Mouse (Mus musculus) embryo, embryonic 11 days (tissue): ENCODE measurements around the gene Mrtfb.

Source experiments
- DNase-seq: peaks from one replicate; pipeline ENCODE4 v3.0.0-alpha.2; 2015

The Mrtfb gene

DNA sequence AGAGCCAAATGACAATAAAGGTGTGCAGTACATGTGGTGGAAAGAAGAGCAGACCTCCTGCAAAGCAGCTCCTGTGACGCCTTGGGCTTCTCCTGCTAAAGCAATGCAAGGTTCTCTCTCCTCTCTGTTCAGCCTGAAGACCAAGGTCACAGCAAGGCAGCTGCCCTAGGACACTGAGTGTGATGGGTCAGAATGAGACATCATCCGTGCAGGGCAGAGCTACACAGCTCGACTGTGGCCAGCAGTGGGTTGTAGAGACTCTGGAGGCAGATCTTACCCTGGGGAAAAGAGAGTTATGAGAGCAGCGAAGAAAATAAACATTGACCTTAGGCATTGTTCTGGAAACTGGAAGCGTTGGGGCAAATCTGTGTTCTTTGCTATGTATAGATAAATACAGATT is 98.2 kb downstream of the Mrtfb start:
- no peak for DNase-seq

DNA sequence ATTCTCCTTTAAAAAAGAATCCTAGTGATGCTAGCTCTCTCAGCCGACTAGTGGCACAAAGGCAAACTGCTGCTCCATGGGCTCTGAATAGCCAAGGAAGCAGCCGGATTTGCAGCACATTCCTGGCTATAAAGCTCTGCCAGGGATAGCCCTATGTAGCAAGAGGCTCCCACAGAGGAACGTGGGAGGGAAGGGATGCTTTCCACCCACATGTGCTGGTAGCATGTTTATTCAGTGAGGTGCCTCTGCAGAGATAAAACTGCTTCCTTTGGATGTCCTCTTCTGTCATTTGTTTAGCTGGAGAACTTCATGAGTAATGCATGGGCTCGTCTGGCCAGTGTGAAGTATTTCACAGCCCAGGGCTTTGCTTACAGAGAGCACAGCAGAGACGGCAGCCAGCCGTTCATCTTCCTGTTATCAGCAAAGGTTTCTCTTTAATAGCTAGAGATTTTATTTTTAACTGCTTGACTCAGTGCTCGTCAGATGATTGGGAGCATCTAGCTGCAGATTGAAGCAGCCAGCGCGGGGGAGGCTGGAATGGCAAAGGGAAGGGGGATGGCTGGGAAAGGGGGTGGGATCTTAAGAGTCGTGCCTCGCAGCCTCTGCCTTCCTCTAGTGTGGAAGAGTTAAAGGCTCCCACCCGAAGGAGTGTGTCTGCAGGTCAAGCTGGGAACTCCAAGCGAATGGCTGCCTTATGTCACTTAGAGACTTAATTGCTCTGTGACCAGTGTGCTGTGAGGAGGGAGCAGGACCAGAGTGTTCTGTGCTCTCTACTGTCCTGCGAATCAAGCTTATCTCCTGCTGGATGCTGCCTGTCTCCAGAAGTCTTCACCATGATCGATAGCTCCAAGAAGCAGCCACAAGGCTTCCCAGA is 101.8 kb downstream of the Mrtfb start:
- DNase-seq: peak; percentile 78

- no peak for DNase-seq
Measured at GRCm38 (mm10) chr16:13358741-13359140, 102.5 kb downstream of the Mrtfb start.

- no peak for DNase-seq
Measured at GRCm38 (mm10) chr16:13359405-13359858, 103.2 kb downstream of the Mrtfb start.

GRCm38 (mm10) chr16:13360208-13360607 is 103.9 kb downstream of the Mrtfb start:
- no peak for DNase-seq

DNA sequence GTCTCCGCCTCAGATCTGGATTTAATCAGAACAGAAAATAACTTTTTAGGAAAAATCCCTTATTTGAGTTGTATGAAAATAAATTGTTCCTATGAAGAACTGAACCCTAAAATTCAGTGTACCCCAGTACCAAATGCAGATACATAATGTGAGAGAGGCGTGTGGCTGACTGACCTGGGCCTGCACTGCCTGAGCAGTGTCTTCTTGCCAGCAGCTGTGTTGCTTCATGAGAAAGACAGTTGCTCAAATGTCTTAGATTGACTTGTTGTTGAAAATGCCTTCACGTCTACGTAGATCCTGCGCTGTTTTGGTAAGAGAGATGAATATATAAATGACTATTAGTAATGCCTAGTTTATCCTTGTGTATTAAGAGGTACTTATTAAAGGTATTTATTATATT is 104.6 kb downstream of the Mrtfb start:
- DNase-seq: no peak

GRCm38 (mm10) chr16:13363141-13363540 is 106.9 kb downstream of the Mrtfb start:
- no peak for DNase-seq

- no peak for DNase-seq
Measured at GRCm38 (mm10) chr16:13364145-13364544, 107.9 kb downstream of the Mrtfb start.

GRCm38 (mm10) chr16:13366256-13366655 is 110.0 kb downstream of the Mrtfb start:
- no peak for DNase-seq

DNA sequence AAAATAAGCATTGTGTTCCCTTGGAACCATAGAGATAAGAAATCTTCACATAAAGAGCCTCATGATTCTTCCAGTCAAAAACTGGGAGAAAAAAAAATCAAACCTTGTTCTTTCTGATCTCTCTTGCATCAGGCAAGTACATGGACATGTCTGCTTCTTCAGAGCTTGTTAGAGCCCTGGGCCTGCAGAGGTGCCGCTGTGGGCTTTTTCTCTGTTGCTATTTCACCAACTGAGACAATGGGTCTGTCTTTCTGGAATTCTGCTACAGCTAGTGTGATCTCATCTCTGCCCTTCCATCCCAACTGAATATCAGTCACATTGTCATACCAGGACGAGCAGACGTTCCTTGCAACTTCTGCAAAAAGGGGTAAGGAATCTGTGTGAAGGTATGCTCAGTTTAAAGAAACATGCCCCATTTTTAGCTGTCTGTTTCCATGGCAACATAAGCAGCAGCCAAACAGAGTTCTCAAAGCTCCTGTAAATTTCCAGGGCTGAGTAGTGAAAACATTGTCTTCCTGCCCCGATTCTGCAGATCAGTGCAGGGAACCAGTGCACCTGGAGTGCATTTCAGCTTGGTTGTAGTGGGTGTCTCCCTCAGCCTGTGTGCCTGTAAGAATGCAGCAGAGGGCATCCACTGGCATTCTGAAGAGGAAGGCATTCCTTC is 110.7 kb downstream of the Mrtfb start:
- DNase-seq: peak; percentile 43

GRCm38 (mm10) chr16:13367466-13367856 is 111.2 kb downstream of the Mrtfb start:
- no peak for DNase-seq

- DNase-seq: no peak
Measured at GRCm38 (mm10) chr16:13368645-13369044, 112.4 kb downstream of the Mrtfb start.

- peak; percentile 75 for DNase-seq
Measured at GRCm38 (mm10) chr16:13371740-13372287, 115.5 kb downstream of the Mrtfb start.

- DNase-seq: no peak
Measured at GRCm38 (mm10) chr16:13372899-13373533, 116.7 kb downstream of the Mrtfb start.

- no peak for DNase-seq
Measured at GRCm38 (mm10) chr16:13376947-13377486, 120.7 kb downstream of the Mrtfb start.

DNA sequence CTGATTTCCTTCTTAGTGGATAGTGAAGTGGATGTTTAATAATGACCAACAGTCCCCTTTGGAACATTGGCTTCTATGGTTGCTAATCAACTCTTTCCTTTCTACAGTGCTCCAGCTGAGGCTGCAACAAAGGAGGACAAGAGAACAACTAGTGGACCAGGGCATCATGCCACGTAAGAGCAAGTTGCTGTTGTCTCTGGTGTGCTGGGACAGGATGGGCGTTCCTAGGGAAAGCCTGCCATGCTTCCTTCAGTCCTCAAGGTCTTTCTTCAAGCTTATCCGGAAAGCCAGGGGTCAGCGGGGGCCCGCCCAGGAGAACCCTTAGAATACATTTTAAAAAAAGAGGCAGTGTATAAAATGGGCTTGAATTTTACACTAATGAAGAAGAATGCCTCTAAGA is 121.9 kb downstream of the Mrtfb start:
- no peak for DNase-seq

DNA sequence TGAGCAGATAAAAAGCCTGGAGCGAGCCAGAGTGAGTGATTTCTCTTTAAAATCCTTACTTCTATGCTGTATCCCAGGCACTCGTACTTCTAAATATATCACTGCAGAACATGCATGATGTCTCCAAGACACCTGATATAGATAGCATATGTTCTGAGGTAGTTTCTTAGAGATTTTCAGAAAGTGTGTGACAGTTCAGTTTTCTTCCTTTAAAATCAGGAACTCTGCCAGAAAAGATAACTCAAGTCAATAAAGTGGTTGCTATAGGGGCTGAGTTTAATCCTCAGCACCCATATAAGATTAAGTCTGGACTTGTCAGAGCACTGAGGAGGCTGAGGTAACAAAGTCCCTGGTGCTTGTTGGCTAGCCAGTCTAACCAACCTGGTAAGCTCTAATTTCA is 123.6 kb downstream of the Mrtfb start:
- no peak for DNase-seq

- no peak for DNase-seq
Measured at GRCm38 (mm10) chr16:13381771-13382170, 125.5 kb downstream of the Mrtfb start.

GRCm38 (mm10) chr16:13387306-13387705 is 131.0 kb downstream of the Mrtfb start:
- no peak for DNase-seq

DNA sequence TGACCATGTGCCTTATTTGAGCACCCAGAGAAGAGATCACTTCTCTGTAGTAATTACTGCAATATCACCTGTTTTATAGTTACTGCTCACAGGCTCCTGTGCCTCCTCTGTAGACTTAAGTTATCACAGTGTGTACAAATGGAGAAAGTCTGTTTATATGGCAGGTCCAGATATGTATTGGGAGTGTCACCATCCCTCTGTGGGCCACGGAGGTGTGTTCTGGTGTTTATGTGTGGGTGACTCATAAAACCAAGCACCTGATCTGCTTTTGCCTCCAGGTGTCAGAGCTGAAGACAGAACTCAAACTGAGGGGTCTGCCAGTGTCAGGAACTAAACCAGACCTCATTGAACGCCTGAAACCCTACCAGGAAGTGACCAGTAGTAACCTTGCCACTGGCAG is 144.1 kb downstream of the Mrtfb start:
- no peak for DNase-seq

GRCm38 (mm10) chr16:13401591-13401990 is 145.3 kb downstream of the Mrtfb start:
- no peak for DNase-seq

DNA sequence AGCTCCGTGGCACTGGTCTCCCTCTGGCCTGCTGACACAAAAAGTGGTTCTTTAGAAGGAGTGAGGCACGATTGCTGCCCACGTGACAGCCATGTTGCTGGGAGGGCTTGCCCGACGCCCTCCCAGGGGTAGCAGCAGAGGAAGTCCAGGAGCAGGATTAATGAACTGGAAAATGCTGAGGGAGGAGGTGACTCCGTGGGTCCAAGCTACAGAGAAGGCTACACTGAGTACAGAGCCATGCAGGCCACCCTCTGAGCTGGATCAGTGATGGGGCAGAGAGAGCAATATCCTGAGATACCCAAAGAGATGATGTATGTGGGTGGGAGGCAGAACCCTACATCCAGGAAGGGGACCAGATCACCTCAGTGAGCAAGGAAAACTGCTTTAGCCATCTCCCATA is 148.4 kb downstream of the Mrtfb start:
- DNase-seq: no peak

GRCm38 (mm10) chr16:13405403-13405802 is 149.1 kb downstream of the Mrtfb start:
- DNase-seq: no peak
